Mouse (Mus musculus) C2C12 (cell line): ENCODE measurements at regions not wholly inside any gene's neighbourhood (a gene's known extent, or its start where the extent isn't known, plus 50 kb on each side); places are given as distances from the start of the nearest gene placed in this dataset.

Source experiments
- CEBPB ChIP-seq: IDR thresholded peaks from one replicate; pipeline ENCODE4 v1.6.1; 2011; ENCODE audit warnings: low read depth, mild to moderate bottlenecking, control low read depth, moderate library complexity
- CTCF ChIP-seq: IDR thresholded peaks from one replicate; pipeline ENCODE4 v1.5.1; 2011; ENCODE audit not compliant: control insufficient read depth, insufficient read depth, insufficient read length
- MAX ChIP-seq: IDR thresholded peaks from one replicate; pipeline ENCODE4 v1.6.1; 2011; ENCODE audit warnings: mild to moderate bottlenecking, control low read depth
- MYOD1 ChIP-seq: IDR thresholded peaks from one replicate; pipeline ENCODE4 v1.6.1; 2011; ENCODE audit warnings: low read depth; ENCODE audit not compliant: control insufficient read depth, insufficient read length
- MYOG ChIP-seq: IDR thresholded peaks from one replicate; pipeline ENCODE4 v1.6.1; 2011; ENCODE audit not compliant: control insufficient read depth, insufficient read length; ENCODE audit errors: extremely low read depth
- USF1 ChIP-seq: IDR thresholded peaks from one replicate; pipeline ENCODE4 v1.6.1; 2011; ENCODE audit warnings: low read depth, mild to moderate bottlenecking, control low read depth, moderate library complexity

DNA sequence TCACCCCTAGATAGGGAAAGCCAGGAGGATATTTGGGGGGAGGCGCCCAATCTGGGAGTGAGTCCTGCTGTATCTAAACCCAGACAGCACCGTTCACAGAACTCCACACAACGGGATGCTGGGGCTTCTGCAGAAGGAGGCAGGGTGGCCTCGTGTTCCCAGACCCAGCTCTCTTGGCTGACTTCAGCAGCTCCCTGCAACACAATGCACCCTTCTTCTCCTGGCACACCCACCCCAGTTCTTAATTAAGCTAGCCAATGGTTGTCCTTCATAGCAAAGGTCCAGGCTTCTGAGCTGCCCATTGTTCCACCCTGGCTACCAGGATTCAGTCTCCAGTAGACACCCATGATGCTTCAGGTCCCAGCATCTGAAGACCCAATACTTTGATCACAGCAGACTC is 138.8 kb upstream of the Zmiz1 start:
- TF ChIP-seq CTCF (no peak), MYOD1 (no peak), CEBPB (no peak), MYOG (no peak), MAX (no peak), USF1 (no peak)
